Mouse (Mus musculus): ENCODE data around the gene Lemd1. TPM values are rescaled to one million over a fixed set of nuclear protein-coding genes. Genes with fewer than 3 reads are reported as not detected.

Gene Lemd1
- polyA plus RNA-seq, 1 experiment from 2014 or later: 18.0 TPM

DNA sequence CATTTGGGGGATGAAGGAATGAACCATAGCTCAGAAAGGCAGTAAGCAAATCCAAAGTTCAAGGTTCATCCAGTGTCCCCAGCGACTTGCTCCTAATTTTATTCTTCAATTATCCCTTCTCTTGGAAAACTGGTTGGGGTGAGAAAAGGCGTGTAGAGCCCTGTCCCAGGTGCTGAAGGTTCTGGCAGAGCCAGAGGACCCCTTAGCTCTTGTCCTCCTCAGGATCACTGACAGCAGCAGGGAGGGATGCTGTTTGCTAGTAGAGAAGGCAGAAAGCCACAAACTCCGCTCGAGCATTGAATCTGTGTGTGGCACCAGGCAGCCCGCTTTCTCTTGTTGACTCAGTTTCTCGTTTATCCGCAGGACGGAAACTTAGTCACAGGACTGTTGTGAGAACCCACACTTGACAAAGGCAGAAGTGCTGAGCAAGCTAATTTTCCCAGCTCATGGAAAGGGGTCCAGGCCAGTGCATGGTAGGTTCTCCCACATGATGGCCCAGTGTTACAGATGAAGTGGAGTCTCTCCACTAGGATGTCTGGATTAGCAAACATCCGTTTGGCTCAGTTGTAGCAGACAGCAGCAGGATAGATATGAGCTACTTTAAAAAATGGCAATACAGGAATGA is 2.7 kb upstream of the Lemd1 start:
- Histone ChIP-seq H3K4me2 (ENCODE audit: low read length) (no peak overlapping the region), H3K4me1 (ENCODE audit: control insufficient read depth, insufficient read depth, low read length) (peaks cover 23% of the 10 kb centered on the region), H3K9ac (ENCODE audit: low read depth, low read length) (no peak overlapping the region), H3K27me3 (ENCODE audit: control insufficient read depth, insufficient read depth, low read depth, low read length) (no peaks in the 10 kb centered on the region), H3K36me3 (ENCODE audit: control insufficient read depth, insufficient read depth, low read length) (no peaks in the 10 kb centered on the region), H3K27ac (ENCODE audit: low read length) (0 out of 2 replicates have a peak overlapping the region, but pooled peaks have one; percentile 8), H3K9me3 (replicated peaks; ENCODE audit: control insufficient read depth, low read length, poor library complexity, severe bottlenecking) (no peaks in the 10 kb centered on the region), H3K4me3 (ENCODE audit: low read depth, low read length) (no peak overlapping the region)
- 56% methylated on average over 9 of the region's 9 CpGs for WGBS
- no peak for ATAC-seq

DNA sequence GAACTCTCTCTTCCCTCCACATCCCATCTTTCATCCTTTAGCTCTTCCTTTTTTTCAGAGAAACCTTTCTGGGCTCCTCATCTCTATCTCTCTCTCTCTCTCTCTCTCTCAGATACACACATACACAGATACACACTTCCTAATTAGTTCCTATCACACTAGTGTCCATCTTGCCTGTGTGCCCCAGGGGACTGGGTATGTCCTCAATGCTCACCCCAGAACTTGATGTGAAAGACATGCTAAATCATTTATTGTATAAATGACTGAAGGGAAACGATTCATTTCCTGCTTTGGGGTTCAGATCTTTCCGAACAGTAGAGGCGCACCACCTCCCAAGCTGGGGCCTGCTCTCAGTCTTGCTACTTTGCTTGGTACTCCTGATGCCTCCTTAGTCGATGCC is 2.0 kb upstream of the Lemd1 start:
- H3K9ac ChIP-seq (ENCODE audit: low read depth, low read length): no peak overlapping the region; the same call in 1 of the 2 replicates
- H3K27ac ChIP-seq (ENCODE audit: low read length): peak overlapping the region; percentile 100

DNA sequence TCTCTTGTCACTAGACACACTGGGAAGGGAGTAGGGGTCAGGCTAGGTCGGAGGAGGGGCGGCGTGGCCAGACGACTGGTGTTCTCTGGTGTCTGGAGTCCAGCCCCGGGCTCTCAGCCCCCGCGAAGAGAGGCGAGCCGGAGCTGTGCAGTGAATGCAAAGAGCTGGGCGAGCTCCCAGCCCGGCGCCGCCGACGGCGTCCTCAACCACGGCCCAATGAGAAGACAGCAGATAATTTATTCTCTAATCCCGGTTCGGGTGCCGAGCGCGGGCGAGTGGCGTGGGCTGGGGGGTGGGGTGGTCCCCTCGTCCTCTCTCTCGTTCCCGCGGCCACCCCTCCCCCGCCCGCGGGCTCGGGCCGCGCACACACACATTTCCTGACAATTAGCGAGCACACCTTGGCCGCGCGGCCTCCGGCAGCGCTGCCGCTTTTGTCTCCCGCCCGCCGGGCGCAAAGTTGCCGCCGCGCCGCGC is 1.2 kb upstream of the Lemd1 start:
- Histone ChIP-seq H3K9me3 (replicated peaks; ENCODE audit: control insufficient read depth, low read length, poor library complexity, severe bottlenecking) (no peaks in the 10 kb centered on the region), H3K9ac (ENCODE audit: low read depth, low read length) (peak overlapping the region; percentile 99), H3K27me3 (ENCODE audit: control insufficient read depth, insufficient read depth, low read depth, low read length) (no peaks in the 10 kb centered on the region), H3K27ac (ENCODE audit: low read length) (peak overlapping the region; percentile 100), H3K4me2 (ENCODE audit: low read length) (peak overlapping the region; percentile 93), H3K4me3 (ENCODE audit: low read depth, low read length) (peak overlapping the region; percentile 93), H3K36me3 (ENCODE audit: control insufficient read depth, insufficient read depth, low read length) (no peaks in the 10 kb centered on the region), H3K4me1 (ENCODE audit: control insufficient read depth, insufficient read depth, low read length) (peaks cover 38% of the 10 kb centered on the region)
- ATAC-seq: peak; percentile 85
- WGBS: 0% methylated on average over 41 of the region's 50 CpGs

More for the DNA sequence above, 2.0 kb upstream of the Lemd1 start:
- Histone ChIP-seq H3K27me3 (ENCODE audit: control insufficient read depth, insufficient read depth, low read depth, low read length) (no peaks in the 10 kb centered on the region), H3K4me1 (ENCODE audit: control insufficient read depth, insufficient read depth, low read length) (peaks cover 30% of the 10 kb centered on the region), H3K4me3 (ENCODE audit: low read depth, low read length) (no peak overlapping the region), H3K36me3 (ENCODE audit: control insufficient read depth, insufficient read depth, low read length) (no peaks in the 10 kb centered on the region), H3K4me2 (ENCODE audit: low read length) (peak overlapping the region; percentile 93), H3K9me3 (replicated peaks; ENCODE audit: control insufficient read depth, low read length, poor library complexity, severe bottlenecking) (no peaks in the 10 kb centered on the region)
- 35% methylated on average over 4 of the region's 4 CpGs for WGBS
- ATAC-seq: no peak

DNA sequence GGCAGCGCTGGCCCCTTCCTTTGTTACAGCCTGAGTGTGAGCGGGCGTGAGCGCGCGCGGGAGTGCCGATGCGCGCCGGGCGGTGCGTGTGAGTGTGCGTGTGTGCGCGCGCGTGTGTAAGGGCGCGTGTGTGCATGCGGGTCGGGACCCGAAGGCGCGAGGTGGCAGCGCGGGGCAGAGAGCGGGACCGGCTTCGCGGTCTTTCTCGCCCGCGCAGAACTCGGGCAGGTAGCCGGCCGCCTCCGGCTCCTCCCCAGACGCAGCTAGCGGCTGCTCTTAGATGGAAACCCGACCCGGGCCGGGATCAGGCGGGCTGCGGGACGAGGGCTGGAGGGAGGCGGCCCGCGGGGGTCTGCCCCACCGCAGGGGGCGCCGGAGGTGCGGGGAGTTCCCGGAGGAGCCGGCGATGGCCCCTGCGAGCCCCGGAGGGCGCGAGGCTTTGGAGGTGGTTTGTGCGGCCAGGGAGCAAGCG is 574 bp upstream of the Lemd1 start:
- H3K4me1 ChIP-seq (ENCODE audit: control insufficient read depth, insufficient read depth, low read length): peaks cover 44% of the 10 kb centered on the region
- H3K9me3 ChIP-seq (replicated peaks; ENCODE audit: control insufficient read depth, low read length, poor library complexity, severe bottlenecking): no peaks in the 10 kb centered on the region
- peak overlapping the region; percentile 93 for H3K4me2 ChIP-seq (ENCODE audit: low read length)
- H3K27me3 ChIP-seq (ENCODE audit: control insufficient read depth, insufficient read depth, low read depth, low read length): no peaks in the 10 kb centered on the region
- under 1% methylated on average over 57 of the region's 62 CpGs for WGBS
- H3K9ac ChIP-seq (ENCODE audit: low read depth, low read length): peak overlapping the region; percentile 99
- H3K36me3 ChIP-seq (ENCODE audit: control insufficient read depth, insufficient read depth, low read length): no peaks in the 10 kb centered on the region
- peak; percentile 29 for ATAC-seq
- peak overlapping the region; percentile 100 for H3K27ac ChIP-seq (ENCODE audit: low read length)
- H3K4me3 ChIP-seq (ENCODE audit: low read depth, low read length): peak overlapping the region; percentile 93

DNA sequence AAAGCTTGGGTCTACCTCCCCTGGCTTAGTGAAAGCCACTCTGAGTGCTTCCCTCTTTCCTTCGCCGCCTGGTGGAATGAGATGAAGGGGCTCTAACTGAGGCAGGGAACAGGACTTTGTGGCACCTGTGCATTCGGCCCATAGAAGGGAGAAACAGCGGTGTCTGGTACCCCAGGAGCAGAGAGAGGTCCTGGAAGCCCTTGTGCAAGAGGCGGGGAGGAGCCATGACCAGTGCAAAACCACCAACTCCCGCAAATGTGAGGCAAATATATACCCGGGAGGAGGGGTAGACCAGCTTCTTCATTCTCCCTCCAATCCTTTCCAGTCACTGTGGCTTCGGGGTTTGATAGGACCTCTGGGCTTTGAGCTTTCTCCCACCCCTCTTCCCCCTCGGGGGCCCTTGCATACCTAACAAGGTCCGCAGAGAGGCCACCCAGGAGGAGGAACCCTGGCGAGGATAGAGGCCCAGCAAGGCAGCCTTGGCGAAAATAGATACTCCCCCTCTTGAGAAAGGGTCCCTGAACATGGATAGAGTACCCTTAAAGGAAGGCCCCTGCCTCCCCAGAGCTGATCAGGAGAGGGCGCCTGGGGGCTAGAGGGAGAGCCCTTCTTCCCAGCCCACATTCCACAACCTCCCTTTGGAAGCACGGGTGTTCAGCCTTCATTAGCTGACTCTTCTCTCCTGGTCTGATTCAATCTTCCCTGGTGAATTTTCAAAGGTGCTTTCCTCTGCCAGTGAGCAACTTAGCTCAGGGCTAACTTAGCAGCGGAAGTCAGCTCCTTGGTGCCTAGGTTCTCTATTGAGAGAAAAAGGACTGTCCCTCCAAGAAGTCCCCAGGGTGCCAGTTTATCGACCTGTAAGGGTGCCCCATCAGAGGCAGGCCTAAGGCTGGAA is 802 bp downstream of the Lemd1 start:
- Histone ChIP-seq H3K4me2 (ENCODE audit: low read length) (peak overlapping the region; percentile 93), H3K9ac (ENCODE audit: low read depth, low read length) (peak overlapping the region; percentile 99), H3K4me1 (ENCODE audit: control insufficient read depth, insufficient read depth, low read length) (peaks cover 58% of the 10 kb centered on the region), H3K36me3 (ENCODE audit: control insufficient read depth, insufficient read depth, low read length) (no peaks in the 10 kb centered on the region), H3K27ac (ENCODE audit: low read length) (peak overlapping the region; percentile 100), H3K4me3 (ENCODE audit: low read depth, low read length) (peak overlapping the region; percentile 93), H3K9me3 (replicated peaks; ENCODE audit: control insufficient read depth, low read length, poor library complexity, severe bottlenecking) (no peaks in the 10 kb centered on the region), H3K27me3 (ENCODE audit: control insufficient read depth, insufficient read depth, low read depth, low read length) (no peaks in the 10 kb centered on the region)
- WGBS: 3% methylated on average over 15 of the region's 16 CpGs
- peak; percentile 40 for ATAC-seq

DNA sequence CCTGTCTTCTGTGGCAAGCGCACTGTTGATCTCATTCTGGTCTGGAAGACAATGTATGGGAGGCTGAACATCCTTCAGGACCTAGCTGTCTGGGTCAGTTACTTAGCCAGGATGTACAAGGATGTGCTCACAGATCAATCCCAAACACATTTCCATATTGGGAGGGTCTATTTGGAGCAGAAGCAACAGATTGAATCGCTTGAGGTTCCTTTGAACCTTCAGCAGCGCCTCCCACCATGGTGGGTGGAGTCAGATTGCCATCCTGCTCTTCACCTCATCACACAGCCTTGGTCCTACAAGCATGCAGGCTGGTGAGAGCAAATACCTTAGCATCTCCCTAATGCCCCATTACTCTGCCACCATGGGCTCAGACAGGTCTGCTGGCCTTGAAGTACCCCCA is 2.6 kb downstream of the Lemd1 start:
- H3K4me3 ChIP-seq (ENCODE audit: low read depth, low read length): peak overlapping the region; percentile 93
- peak overlapping the region; percentile 99 for H3K9ac ChIP-seq (ENCODE audit: low read depth, low read length)
- no peak for ATAC-seq
- peaks cover 72% of the 10 kb centered on the region for H3K4me1 ChIP-seq (ENCODE audit: control insufficient read depth, insufficient read depth, low read length)
- H3K27me3 ChIP-seq (ENCODE audit: control insufficient read depth, insufficient read depth, low read depth, low read length): no peaks in the 10 kb centered on the region
- H3K9me3 ChIP-seq (replicated peaks; ENCODE audit: control insufficient read depth, low read length, poor library complexity, severe bottlenecking): no peaks in the 10 kb centered on the region
- H3K36me3 ChIP-seq (ENCODE audit: control insufficient read depth, insufficient read depth, low read length): no peaks in the 10 kb centered on the region
- peak overlapping the region; percentile 100 for H3K27ac ChIP-seq (ENCODE audit: low read length)
- H3K4me2 ChIP-seq (ENCODE audit: low read length): peak overlapping the region; percentile 93
- WGBS: 66% methylated on average over 3 of the region's 3 CpGs

DNA sequence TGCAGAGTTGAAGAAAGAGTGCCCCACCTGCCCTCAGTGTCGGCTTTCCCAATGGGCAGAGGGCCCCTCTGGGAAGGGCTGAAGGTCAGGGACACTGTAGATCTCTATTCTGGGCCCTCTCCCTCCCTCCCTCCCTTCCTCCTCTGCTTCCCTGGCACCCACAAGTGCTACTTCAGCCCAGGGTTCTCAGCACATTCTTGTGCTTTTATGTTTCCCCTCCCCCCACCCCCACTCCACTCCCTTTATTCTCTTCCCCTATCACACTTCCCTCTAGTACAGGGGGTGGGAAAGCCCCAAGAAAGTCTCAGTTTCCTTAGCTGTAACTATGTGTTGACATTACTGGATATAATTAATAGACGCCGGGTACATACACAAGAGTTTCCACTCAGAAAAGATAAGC is 3.4 kb downstream of the Lemd1 start:
- Histone ChIP-seq H3K27ac (ENCODE audit: low read length) (0 out of 2 replicates have a peak overlapping the region, but pooled peaks have one; percentile 8), H3K4me1 (ENCODE audit: control insufficient read depth, insufficient read depth, low read length) (peaks cover 68% of the 10 kb centered on the region), H3K9ac (ENCODE audit: low read depth, low read length) (peak overlapping the region; percentile 60; the same call in 1 of the 2 replicates), H3K9me3 (replicated peaks; ENCODE audit: control insufficient read depth, low read length, poor library complexity, severe bottlenecking) (no peaks in the 10 kb centered on the region), H3K4me3 (ENCODE audit: low read depth, low read length) (no peak overlapping the region; the same call in 1 of the 2 replicates), H3K4me2 (ENCODE audit: low read length) (peak overlapping the region; percentile 93), H3K36me3 (ENCODE audit: control insufficient read depth, insufficient read depth, low read length) (no peaks in the 10 kb centered on the region), H3K27me3 (ENCODE audit: control insufficient read depth, insufficient read depth, low read depth, low read length) (no peaks in the 10 kb centered on the region)
- ATAC-seq: no peak
- 37% methylated on average over 3 of the region's 3 CpGs for WGBS

DNA sequence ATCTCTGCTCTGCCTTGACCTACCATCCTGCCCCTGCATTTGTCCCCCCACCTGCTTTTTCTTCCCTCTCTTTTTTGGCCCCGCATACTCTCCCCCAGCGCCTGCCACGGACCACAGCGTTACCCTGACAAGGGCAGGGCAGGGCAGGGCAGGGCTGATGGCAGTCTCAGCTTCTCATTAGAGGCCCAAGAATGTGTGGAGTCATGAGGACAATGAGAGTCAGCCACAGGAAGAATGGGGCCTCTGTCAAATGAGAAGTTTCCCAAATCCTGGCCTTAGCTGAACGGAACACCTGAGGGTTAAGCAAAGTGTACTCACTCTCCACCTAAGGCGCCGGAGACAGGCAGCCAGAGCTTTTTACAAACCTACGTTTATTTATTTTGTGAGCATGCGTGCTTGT is 3.9 kb downstream of the Lemd1 start:
- WGBS: 33% methylated on average over 9 of the region's 9 CpGs
- Histone ChIP-seq H3K27me3 (ENCODE audit: control insufficient read depth, insufficient read depth, low read depth, low read length) (no peaks in the 10 kb centered on the region), H3K4me3 (ENCODE audit: low read depth, low read length) (no peak overlapping the region), H3K9ac (ENCODE audit: low read depth, low read length) (peak overlapping the region; percentile 60), H3K9me3 (replicated peaks; ENCODE audit: control insufficient read depth, low read length, poor library complexity, severe bottlenecking) (no peaks in the 10 kb centered on the region), H3K4me2 (ENCODE audit: low read length) (peak overlapping the region; percentile 93), H3K27ac (ENCODE audit: low read length) (peak overlapping the region; percentile 47; the same call in 1 of the 2 replicates), H3K36me3 (ENCODE audit: control insufficient read depth, insufficient read depth, low read length) (no peaks in the 10 kb centered on the region), H3K4me1 (ENCODE audit: control insufficient read depth, insufficient read depth, low read length) (peaks cover 70% of the 10 kb centered on the region)
- no peak for ATAC-seq

All from midbrain, embryonic 16.5 days (tissue).